Mouse (Mus musculus) CD4-positive, CD25-positive, alpha-beta regulatory T cell, adult 4 months (primary cell): ENCODE data around the gene Magee2. TPM values are rescaled to one million over a fixed set of nuclear protein-coding genes. Genes with fewer than 3 reads are reported as not detected.
"Not testable (repeated sequence)": the region's sequence is repeated elsewhere in the genome, so short reads cannot be mapped to it uniquely, and the experiment has no call there.

Source experiments
- ATAC-seq: one replicate; pipeline ENCODE4 v1.8.0; 2017
- polyA plus RNA-seq, 2 experiments: library from polyadenylated mRNA; unstranded; fragments of 100-300 nt; shearing (Covaris generic); gene quantifications; one replicate each; pipeline ENCODE4 v1.2.1; 2017

Gene Magee2
- polyA plus RNA-seq = under 1 TPM in 1 of 2 experiments, not detected in 1; 0.55 TPM

DNA sequence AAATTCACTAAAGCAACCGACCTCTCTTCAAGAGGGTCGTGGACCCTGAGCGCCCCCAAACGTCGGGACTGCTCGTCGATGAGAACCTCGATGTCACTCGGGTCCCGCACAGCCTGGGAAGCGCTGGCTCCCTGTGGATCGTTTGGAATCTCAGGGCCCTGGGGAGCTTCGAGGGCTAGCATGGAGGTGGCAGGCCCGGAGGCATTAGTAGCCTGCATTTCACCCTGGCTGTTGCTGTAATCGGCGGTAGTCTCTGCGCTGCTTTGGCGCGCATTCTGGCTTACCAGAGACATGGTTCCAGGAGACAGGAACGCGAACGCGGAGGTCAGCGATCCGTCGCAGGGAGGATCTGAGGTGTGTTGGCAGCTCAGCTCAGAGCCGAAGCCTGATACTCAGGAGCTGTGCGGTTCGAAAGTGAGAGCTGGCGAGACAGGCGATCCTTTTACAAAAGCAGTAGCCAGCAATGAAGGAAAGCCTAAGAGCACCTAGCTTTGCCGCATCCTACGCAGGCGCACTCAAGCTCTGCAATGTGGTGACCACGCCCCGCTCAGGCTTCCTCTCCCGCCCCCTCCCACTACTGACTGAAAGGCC lies at the start of gene Magee2:
TSS of gene Magee2 (minus strand) at position 517 of the 591 bp plus-strand sequence.
- ATAC-seq = peak; percentile 65

DNA sequence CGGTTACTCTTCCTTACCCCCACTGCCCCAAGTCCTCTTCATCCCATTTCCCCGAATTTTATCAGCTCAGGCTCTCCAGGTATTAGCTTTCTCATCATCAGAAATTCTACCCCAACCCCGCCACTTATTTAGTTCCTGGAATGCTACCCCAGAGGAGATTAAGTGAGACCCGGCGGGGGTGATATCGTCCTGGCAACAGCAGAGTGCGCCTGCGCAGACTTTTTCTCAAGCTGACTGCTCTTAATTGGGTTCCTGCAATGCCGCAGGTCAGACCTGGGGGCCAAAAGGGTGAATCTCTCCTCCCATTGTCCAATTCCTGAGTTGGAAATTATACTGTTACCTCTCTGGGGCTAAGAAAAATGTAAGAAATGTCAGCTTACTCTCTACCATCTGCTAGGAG lies 3.5 kb downstream of the Magee2 start:
- ATAC-seq = no peak

DNA sequence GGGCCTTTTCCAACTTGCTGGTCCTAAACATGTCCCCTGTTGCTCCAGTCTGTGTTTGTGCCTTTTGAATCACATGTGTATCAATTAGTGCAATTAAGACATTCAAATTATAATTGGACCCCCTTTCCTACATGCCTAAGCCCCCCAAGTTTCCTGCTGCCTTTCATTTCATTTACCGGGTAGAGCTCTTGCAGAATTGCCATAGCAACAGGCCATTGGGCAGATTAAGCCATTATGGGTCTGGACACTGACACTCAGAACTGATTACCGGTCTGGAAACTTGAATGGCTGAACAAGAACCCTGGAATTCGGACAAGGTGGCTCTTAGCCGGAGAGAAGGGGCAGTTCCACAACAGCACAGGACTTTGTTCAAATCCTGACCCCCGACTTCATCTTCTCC lies 39.5 kb downstream of the Magee2 start:
- not testable (repeated sequence) for ATAC-seq

DNA sequence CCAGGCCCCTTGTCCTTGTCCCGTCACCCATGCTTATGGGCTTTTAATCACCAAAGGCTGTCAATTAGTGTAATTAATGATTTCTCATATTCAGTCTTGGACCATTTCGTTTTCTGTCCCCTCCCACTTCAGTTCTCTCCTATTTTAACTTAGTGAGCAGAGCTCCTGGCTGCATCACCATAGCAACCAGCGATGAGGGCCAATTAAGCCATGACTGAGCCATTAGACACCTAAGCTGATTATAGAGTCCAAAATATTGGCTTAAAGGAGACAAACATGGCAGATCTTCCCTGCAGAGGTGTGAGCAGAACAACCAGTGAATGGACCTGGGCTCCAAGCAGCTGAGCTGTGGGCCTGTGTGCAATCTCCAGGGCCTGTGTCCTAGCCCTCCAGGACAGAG lies 40.1 kb downstream of the Magee2 start:
- ATAC-seq = not testable (repeated sequence)

DNA sequence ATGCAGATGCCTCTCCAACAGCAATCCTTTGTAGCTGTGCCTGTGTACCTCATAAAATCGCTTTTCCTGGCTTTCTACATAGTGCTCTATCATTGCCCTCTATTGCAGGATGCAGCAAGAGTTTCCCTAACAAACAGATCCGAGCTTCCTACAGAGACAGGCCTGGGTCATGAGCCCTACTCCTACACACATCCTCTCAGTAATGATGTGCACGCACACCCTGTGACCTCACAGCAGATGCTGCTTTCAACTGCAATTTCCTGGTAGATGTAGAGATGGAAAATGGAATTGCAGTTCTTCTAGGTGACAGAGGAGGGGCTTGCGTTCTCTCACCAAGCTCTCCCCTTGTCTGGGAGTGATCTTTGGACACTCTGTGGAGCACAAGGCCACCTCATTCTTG lies 43.4 kb downstream of the Magee2 start:
- ATAC-seq = peak; percentile 45

Other genes starting within 250 kb of the Magee2 start
- gene Zdhhc15, start 186.2 kb downstream of the Magee2 start, polyA plus RNA-seq = 1 to 10 TPM; 7.2 to 7.5 TPM
- 10 to 100 TPM; 30.6 to 38.5 TPM for gene Pbdc1, start 222.5 kb upstream of the Magee2 start, polyA plus RNA-seq